Comparison of ENCODE assay signal across 6 mouse cellular contexts in the genomic region with DNA sequence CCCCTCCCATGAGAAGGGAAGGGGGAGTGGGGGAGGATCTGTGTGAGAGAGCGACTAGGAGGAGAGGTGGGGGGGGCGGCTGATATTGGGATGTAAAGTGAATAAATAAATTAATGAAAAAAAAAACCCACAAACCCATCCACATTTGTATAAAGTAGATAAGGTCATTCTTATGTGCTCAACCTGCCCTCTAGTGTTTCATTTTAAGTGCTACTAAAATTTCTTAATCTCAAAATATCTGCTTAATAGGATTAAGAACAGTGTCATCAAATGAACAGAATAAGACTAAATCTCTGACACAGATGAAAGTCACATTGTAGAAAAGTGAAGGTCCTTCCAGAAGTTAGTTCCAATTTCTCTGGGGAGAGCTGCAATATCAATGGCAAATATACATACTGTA.
DNase-seq lines count a peak whose midpoint lies in the region; ATAC-seq and TF ChIP-seq lines count a peak whose summit lies in the region.
"Not testable (repeated sequence)": the region's sequence is repeated elsewhere in the genome, so short reads cannot be mapped to it uniquely, and the experiment has no call there.

No protein-coding gene starts in this region.

- H3K27me3 ChIP-seq in Patski; midbrain, postnatal 0 days (ENCODE audit: insufficient read depth, low read length): not testable (repeated sequence)

- H3K4me2 ChIP-seq in midbrain, postnatal 0 days (ENCODE audit: low read depth, low read length, poor library complexity, severe bottlenecking) = not testable (repeated sequence)

- not testable (repeated sequence) for DNase-seq in Patski (ENCODE audit: low read depth, low spot score); gastrocnemius, adult 2 months; left cerebral cortex, adult 2 months (ENCODE audit: extremely low spot score in 1 of 2, low spot score in 2 of 2)
- peak; percentile 5 for DNase-seq in cerebellum, adult 9-10 months
- peak; percentile 3 for DNase-seq in kidney, adult 9 months
- peak; percentile 12 for DNase-seq in midbrain, postnatal 0 days (ENCODE audit: low spot score)

- in situ Hi-C loops in Patski (cut with MboI; ENCODE audit: low pct_unique_long_range_greater_than_20kb) = loop anchor here (10.0 to 25.0 kb wide), 2 partner anchors 529 to 626 kb away; no protein-coding TSS in a partner anchor

- WGBS in midbrain, postnatal 0 days = 83% methylated on average over 2 of the region's 2 CpGs

- TF ChIP-seq CTCF in Patski (IDR thresholded peaks at IDR 0.05) = peak; percentile 11
- TF ChIP-seq CTCF in gastrocnemius, adult 2 months (IDR thresholded peaks at IDR 0.05) = peak; percentile 27; the same call in 1 of the 2 replicates
- TF ChIP-seq CTCF in left cerebral cortex, adult 2 months (IDR thresholded peaks at IDR 0.05) = peak; percentile 53
- peak; percentile 48 for TF ChIP-seq CTCF in midbrain, postnatal 0 days (IDR thresholded peaks at IDR 0.05)

- not testable (repeated sequence) for H3K9me3 ChIP-seq in midbrain, postnatal 0 days (ENCODE audit: low read length)

- not testable (repeated sequence) for H3K4me1 ChIP-seq in midbrain, postnatal 0 days (ENCODE audit: insufficient read depth, low read length)

- POLR2A ChIA-PET in Patski (lab: Charles Lee) = not testable (repeated sequence)

- not testable (repeated sequence) for H3K9ac ChIP-seq in midbrain, postnatal 0 days (replicated peaks; ENCODE audit: low read length, poor library complexity, severe bottlenecking)

- intact Hi-C loops in gastrocnemius, adult 2 months (cut with DNase I) = not testable (repeated sequence)
- intact Hi-C loops in left cerebral cortex, adult 2 months (cut with DNase I) = loop anchor here (10.0 kb wide), 2 partner anchors 509 to 639 kb away; no protein-coding TSS in a partner anchor

- not testable (repeated sequence) for H3K36me3 ChIP-seq in midbrain, postnatal 0 days (ENCODE audit: insufficient read depth, low read length)

- CTCF ChIA-PET in Patski (lab: Charles Lee) = not testable (repeated sequence)

- H3K4me3 ChIP-seq in gastrocnemius, adult 2 months; left cerebral cortex, adult 2 months; midbrain, postnatal 0 days (ENCODE audit: low read depth, low read length): not testable (repeated sequence)

- ATAC-seq in Patski; midbrain, postnatal 0 days (ENCODE audit: low FRiP score): not testable (repeated sequence)

- H3K27ac ChIP-seq in gastrocnemius, adult 2 months; left cerebral cortex, adult 2 months; midbrain, postnatal 0 days (ENCODE audit: low read depth, low read length): not testable (repeated sequence)
